ENCODE assay signal across 8 mouse cellular contexts in genomic region chrX:56732401-56732800, GRCm38 (mm10). TPM values are rescaled to one million over a fixed set of nuclear protein-coding genes. Genes with fewer than 3 reads are reported as not detected.
DNase-seq lines count a peak whose midpoint lies in the region; ATAC-seq and TF ChIP-seq lines count a peak whose summit lies in the region.
"Had no signal": no experiment of that assay in that cellular context is flagged by ENCODE, and none has a peak within 500 bp of the region (broad histone marks: within the 10 kb centered on the region; RNA-seq: fewer than 3 reads in every experiment).

No protein-coding gene starts in this region.

- TF ChIP-seq CTCF in lung, postnatal 0 days (IDR thresholded peaks at IDR 0.05) = no peak

- no peak for DNase-seq in lung, postnatal 0 days (ENCODE audit: low spot score)
- no peak for DNase-seq in lung, postnatal 4 days
- no peak for DNase-seq in forebrain, embryonic 14.5 days (ENCODE audit: low spot score)
- DNase-seq in ovary, adult 18-20 months (ENCODE audit: low spot score) = no peak
- DNase-seq in left cerebral cortex, adult 18-20 months (ENCODE audit: low spot score in 2 of 2) = no peak
- DNase-seq: kidney, postnatal 25 days had no signal

- ATAC-seq in lung, postnatal 0 days = no peak
- no peak for ATAC-seq in forebrain, embryonic 14.5 days
- no peak for ATAC-seq in limb, embryonic 15.5 days (ENCODE audit: insufficient number of reproducible peaks, low FRiP score, low TSS enrichment, low read depth)
- ATAC-seq in stomach, embryonic 15.5 days (ENCODE audit: insufficient read depth, low FRiP score, low read depth) = no peak

- H3K9ac ChIP-seq in lung, postnatal 0 days (replicated peaks; ENCODE audit: low read depth) = peak overlapping the region; percentile 62
- H3K9ac ChIP-seq in forebrain, embryonic 14.5 days (ENCODE audit: low read length) = peak overlapping the region; percentile 70
- no peak overlapping the region for H3K9ac ChIP-seq in limb, embryonic 15.5 days
- no peak overlapping the region for H3K9ac ChIP-seq in stomach, embryonic 15.5 days

- no peak for TF ChIP-seq EP300 in lung, postnatal 0 days (IDR thresholded peaks at IDR 0.05)

- peak overlapping the region; percentile 54; the same call in 1 of the 2 replicates for H3K4me2 ChIP-seq in lung, postnatal 0 days (replicated peaks; ENCODE audit: low read depth, low read length)
- peak overlapping the region; percentile 53 for H3K4me2 ChIP-seq in forebrain, embryonic 14.5 days (ENCODE audit: low read length)
- H3K4me2 ChIP-seq in limb, embryonic 15.5 days = peak overlapping the region; percentile 54
- peak overlapping the region; percentile 55 for H3K4me2 ChIP-seq in stomach, embryonic 15.5 days

- H3K9me3 ChIP-seq in lung, postnatal 0 days (ENCODE audit: low read length) = no peaks in the 10 kb centered on the region
- H3K9me3 ChIP-seq in forebrain, embryonic 14.5 days (replicated peaks; ENCODE audit: control insufficient read depth, low read length) = no peaks in the 10 kb centered on the region
- H3K9me3 ChIP-seq in limb, embryonic 15.5 days = no peaks in the 10 kb centered on the region
- H3K9me3 ChIP-seq in stomach, embryonic 15.5 days = no peaks in the 10 kb centered on the region

- peak overlapping the region; percentile 87 for H3K27ac ChIP-seq in lung, postnatal 0 days (ENCODE audit: low read length)
- peak overlapping the region; percentile 48; the same call in 1 of the 2 replicates for H3K27ac ChIP-seq in forebrain, embryonic 14.5 days (ENCODE audit: low read depth, low read length)
- no peak overlapping the region for H3K27ac ChIP-seq in limb, embryonic 15.5 days
- H3K27ac ChIP-seq in stomach, embryonic 15.5 days = no peak overlapping the region

- WGBS in lung, postnatal 0 days = 33% methylated on average over 3 of the region's 3 CpGs
- WGBS in forebrain, embryonic 14.5 days = 12% methylated on average over 3 of the region's 3 CpGs
- WGBS in limb, embryonic 15.5 days = 21% methylated on average over 3 of the region's 3 CpGs
- WGBS in stomach, embryonic 15.5 days = 34% methylated on average over 3 of the region's 3 CpGs

- no peaks in the 10 kb centered on the region for H3K27me3 ChIP-seq in lung, postnatal 0 days (replicated peaks; ENCODE audit: insufficient read depth, low read length)
- no peaks in the 10 kb centered on the region for H3K27me3 ChIP-seq in forebrain, embryonic 14.5 days (replicated peaks; ENCODE audit: control insufficient read depth, insufficient read depth, low read length)
- H3K27me3 ChIP-seq in limb, embryonic 15.5 days = no peaks in the 10 kb centered on the region
- H3K27me3 ChIP-seq in stomach, embryonic 15.5 days (replicated peaks) = no peaks in the 10 kb centered on the region

- no peaks in the 10 kb centered on the region for H3K4me1 ChIP-seq in lung, postnatal 0 days (ENCODE audit: insufficient read depth, low read depth, low read length)
- H3K4me1 ChIP-seq in forebrain, embryonic 14.5 days (ENCODE audit: control insufficient read depth, insufficient read depth, low read length) = no peaks in the 10 kb centered on the region; the same call in 1 of the 2 replicates
- H3K4me1 ChIP-seq in limb, embryonic 15.5 days = no peaks in the 10 kb centered on the region
- H3K4me1 ChIP-seq in stomach, embryonic 15.5 days = no peaks in the 10 kb centered on the region

- H3K36me3 ChIP-seq in lung, postnatal 0 days (ENCODE audit: insufficient read depth, low read length) = no peaks in the 10 kb centered on the region
- H3K36me3 ChIP-seq in forebrain, embryonic 14.5 days (ENCODE audit: control insufficient read depth, insufficient read depth, low read length) = no peaks in the 10 kb centered on the region
- no peaks in the 10 kb centered on the region for H3K36me3 ChIP-seq in limb, embryonic 15.5 days
- H3K36me3 ChIP-seq in stomach, embryonic 15.5 days = no peaks in the 10 kb centered on the region

- H3K4me3 ChIP-seq in lung, postnatal 0 days (ENCODE audit: low read depth, low read length) = peak overlapping the region; percentile 49
- H3K4me3 ChIP-seq in forebrain, embryonic 14.5 days (ENCODE audit: low read depth, low read length) = peak overlapping the region; percentile 47
- H3K4me3 ChIP-seq in limb, embryonic 15.5 days = peak overlapping the region; percentile 51
- H3K4me3 ChIP-seq in stomach, embryonic 15.5 days (replicated peaks) = peak overlapping the region; percentile 49

RNA-seq across cellular contexts. Expression of gene Fhl1, which starts 0.8 kb away (rescaled TPM):
- 982 and 1,058 TPM in 2 replicates for polyA plus RNA-seq in lung, postnatal 0 days (2015; fragmentation: Nextera tagmentation; extraction: Ambion mirVana)
- 141 and 157 TPM in 2 replicates for polyA plus RNA-seq in forebrain, embryonic 14.5 days (2014; fragmentation: Nextera tagmentation; extraction: Ambion mirVana)
- polyA plus RNA-seq in limb, embryonic 15.5 days (2015; fragmentation: Nextera tagmentation; extraction: Ambion mirVana) = 143 and 368 TPM in 2 replicates
- 69.8 and 72.3 TPM in 2 replicates for polyA plus RNA-seq in stomach, embryonic 15.5 days (2015; fragmentation: Nextera tagmentation; extraction: Ambion mirVana)
- 10 to 100 TPM; 83.4 to 90.6 TPM for total RNA-seq in left cerebral cortex, adult 18-20 months (2021)

Comparison
In these comparisons a context has a peak if more than half of its experiments do, and no peak if none do; other contexts are left out.
1. H3K27ac ChIP-seq: peak in lung, postnatal 0 days (single experiment) and forebrain, embryonic 14.5 days (single experiment); none in limb, embryonic 15.5 days (single experiment) and stomach, embryonic 15.5 days (single experiment).
2. H3K9ac ChIP-seq: peak in lung, postnatal 0 days (single experiment) and forebrain, embryonic 14.5 days (single experiment); none in limb, embryonic 15.5 days (single experiment) and stomach, embryonic 15.5 days (single experiment).
3. Peak in every context shown above with its lines, with median percentiles within 50 percentile points of each other: H3K4me2 ChIP-seq and H3K4me3 ChIP-seq.